Mouse (Mus musculus): ENCODE results near the gene Abca6. TPM values are rescaled to one million over a fixed set of nuclear protein-coding genes. Genes with fewer than 3 reads are reported as not detected.
A peak's percentile ranks its signal among the peaks of the same experiment; 100 is the strongest.

Gene Abca6
- 1.2 TPM in 2 replicates for polyA plus RNA-seq (2015; fragmentation: Nextera tagmentation; extraction: Ambion mirVana)

DNA sequence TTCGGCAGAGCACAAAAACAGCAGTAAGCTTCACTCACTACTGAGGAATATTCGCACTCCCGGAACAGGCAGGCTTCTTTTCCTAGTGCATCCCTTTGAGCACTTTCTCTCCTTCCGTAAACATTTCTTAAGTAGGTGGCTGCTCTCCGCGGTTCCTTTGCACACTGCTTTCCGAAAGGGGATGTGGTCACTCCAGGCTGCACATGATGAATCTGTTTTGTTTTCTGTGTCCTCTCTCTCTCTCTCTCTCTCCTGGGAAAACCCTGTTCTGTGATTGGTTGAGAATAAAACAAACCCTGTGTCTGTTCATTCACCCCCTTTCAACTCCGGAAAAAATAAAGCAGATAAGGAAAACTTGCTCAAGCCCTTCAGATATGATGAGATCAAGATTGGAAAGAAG, at the start of gene Abca6:
Gene Abca6 (minus strand): TSS at position 243 of the 400 bp plus-strand sequence.
- Histone ChIP-seq H3K36me3 (no peaks in the 10 kb centered on the region), H3K4me3 (replicated peaks) (peak within 1 kb of the TSS; percentile 36), H3K4me1 (no peaks in the 10 kb centered on the region), H3K9me3 (replicated peaks) (no peaks in the 10 kb centered on the region), H3K27ac (replicated peaks) (no peak within 1 kb of the TSS), H3K27me3 (no peaks in the 10 kb centered on the region), H3K9ac (no peak within 1 kb of the TSS; the same call in 1 of the 2 replicates), H3K4me2 (replicated peaks) (peak within 1 kb of the TSS; percentile 39)
- WGBS: 11% methylated on average over 8 of the region's 8 CpGs
- no peak for ATAC-seq (ENCODE audit: insufficient number of reproducible peaks, low FRiP score, low TSS enrichment, low read depth)

GRCm38 (mm10) chr11:110297917-110298533, 46.4 kb upstream of the Abca6 start:
- no peak overlapping the region for H3K9ac ChIP-seq
- no peak overlapping the region for H3K27ac ChIP-seq (replicated peaks)
- H3K27me3 ChIP-seq: no peaks in the 10 kb centered on the region
- H3K4me3 ChIP-seq (replicated peaks): no peak overlapping the region
- no peaks in the 10 kb centered on the region for H3K4me1 ChIP-seq
- H3K9me3 ChIP-seq (replicated peaks): no peaks in the 10 kb centered on the region
- WGBS: 79% methylated on average over 13 of the region's 13 CpGs
- no peaks in the 10 kb centered on the region for H3K36me3 ChIP-seq
- H3K4me2 ChIP-seq (replicated peaks): no peak overlapping the region
- no peak for ATAC-seq (ENCODE audit: insufficient number of reproducible peaks, low FRiP score, low TSS enrichment, low read depth)

DNA sequence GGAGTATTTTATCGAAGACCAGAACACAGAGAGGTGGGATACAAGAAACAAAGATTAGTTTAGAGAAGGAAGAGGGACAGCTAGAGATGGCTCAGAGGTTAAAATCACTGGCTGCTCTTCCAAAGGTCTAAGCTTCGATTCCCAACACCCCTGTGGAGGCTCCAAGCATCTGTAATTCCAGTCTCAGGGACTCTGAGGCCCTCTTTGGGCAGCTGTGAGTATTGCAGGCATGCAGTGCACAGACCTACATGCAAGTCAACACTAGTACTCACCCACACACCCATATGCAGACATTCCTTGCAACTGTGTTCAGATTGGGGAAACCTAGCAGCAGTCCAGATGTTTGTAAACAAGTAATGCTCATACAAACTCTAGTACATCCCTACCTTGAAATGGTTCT, 39.0 kb upstream of the Abca6 start:
- no peak for ATAC-seq (ENCODE audit: insufficient number of reproducible peaks, low FRiP score, low TSS enrichment, low read depth)
- H3K9ac ChIP-seq: no peak overlapping the region
- H3K27ac ChIP-seq (replicated peaks): no peak overlapping the region
- no peaks in the 10 kb centered on the region for H3K4me1 ChIP-seq
- no peak overlapping the region for H3K4me2 ChIP-seq (replicated peaks)
- 84% methylated on average over 2 of the region's 2 CpGs for WGBS
- H3K4me3 ChIP-seq (replicated peaks): no peak overlapping the region
- no peaks in the 10 kb centered on the region for H3K27me3 ChIP-seq
- no peaks in the 10 kb centered on the region for H3K9me3 ChIP-seq (replicated peaks)
- peaks cover 2% of the 10 kb centered on the region; the same call in 1 of the 2 replicates for H3K36me3 ChIP-seq

GRCm38 (mm10) chr11:110288423-110288822, 36.8 kb upstream of the Abca6 start:
- no peak for ATAC-seq (ENCODE audit: insufficient number of reproducible peaks, low FRiP score, low TSS enrichment, low read depth)
- no peak overlapping the region for H3K4me2 ChIP-seq (replicated peaks)
- H3K36me3 ChIP-seq: peaks cover 2% of the 10 kb centered on the region; the same call in 1 of the 2 replicates
- no peak overlapping the region for H3K27ac ChIP-seq (replicated peaks)
- no peak overlapping the region for H3K4me3 ChIP-seq (replicated peaks)
- H3K9ac ChIP-seq: no peak overlapping the region
- H3K27me3 ChIP-seq: no peaks in the 10 kb centered on the region
- no peaks in the 10 kb centered on the region for H3K4me1 ChIP-seq
- 79% methylated on average over 3 of the region's 3 CpGs for WGBS
- H3K9me3 ChIP-seq (replicated peaks): no peaks in the 10 kb centered on the region

DNA sequence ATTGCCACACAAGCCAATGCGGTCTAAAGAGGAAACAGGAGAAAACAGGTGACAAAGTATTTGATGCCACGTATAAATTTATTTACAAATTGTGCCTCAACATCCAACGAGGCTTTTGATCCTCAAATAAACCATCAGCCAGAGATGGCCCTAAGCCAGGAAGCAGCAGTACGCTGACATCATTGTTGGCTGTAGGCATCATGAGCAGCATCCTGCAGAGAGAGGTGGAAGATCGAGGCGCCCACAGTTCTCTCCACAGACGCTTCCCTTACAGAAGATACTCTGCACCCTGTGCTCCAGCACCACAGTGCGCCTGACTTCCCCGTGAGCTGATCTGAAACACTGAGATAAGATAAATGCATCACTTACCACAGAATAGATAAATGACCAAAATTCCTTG, 36.1 kb upstream of the Abca6 start:
- whole genome bisulfite sequencing: 57% methylated on average over 9 of the region's 9 CpGs
- Histone ChIP-seq H3K4me3 (replicated peaks) (no peak overlapping the region), H3K9me3 (replicated peaks) (no peaks in the 10 kb centered on the region), H3K4me2 (replicated peaks) (no peak overlapping the region), H3K27me3 (no peaks in the 10 kb centered on the region), H3K36me3 (peaks cover 2% of the 10 kb centered on the region; the same call in 1 of the 2 replicates), H3K27ac (replicated peaks) (no peak overlapping the region), H3K4me1 (no peaks in the 10 kb centered on the region), H3K9ac (no peak overlapping the region)
- ATAC-seq (ENCODE audit: insufficient number of reproducible peaks, low FRiP score, low TSS enrichment, low read depth): no peak

DNA sequence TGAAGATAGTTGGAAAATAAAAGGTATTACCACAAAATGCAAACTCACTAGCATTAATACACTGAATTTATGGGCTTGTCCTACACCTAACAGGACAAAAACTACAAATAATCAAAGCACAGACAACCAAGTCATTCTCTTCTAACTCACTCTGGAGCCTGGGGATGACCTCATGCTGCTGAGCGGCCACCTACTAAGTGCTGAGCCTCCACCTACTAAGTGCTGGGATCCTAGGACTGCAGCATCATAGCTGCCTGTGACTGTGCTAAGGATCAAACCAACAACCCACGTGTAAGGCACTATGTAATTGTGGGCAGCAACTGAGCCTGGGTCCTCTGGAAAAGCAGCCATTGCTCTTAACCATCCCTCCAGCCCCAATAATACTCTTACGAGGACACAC, 34.8 kb upstream of the Abca6 start:
- Histone ChIP-seq H3K36me3 (0 out of 2 replicates have a peak, but pooled peaks cover 2% of the 10 kb centered on the region), H3K27me3 (no peaks in the 10 kb centered on the region), H3K4me3 (replicated peaks) (no peak overlapping the region), H3K4me2 (replicated peaks) (no peak overlapping the region), H3K9ac (no peak overlapping the region), H3K9me3 (replicated peaks) (no peaks in the 10 kb centered on the region), H3K27ac (replicated peaks) (no peak overlapping the region), H3K4me1 (no peaks in the 10 kb centered on the region)
- 83% methylated on average over 3 of the region's 3 CpGs for whole genome bisulfite sequencing
- ATAC-seq (ENCODE audit: insufficient number of reproducible peaks, low FRiP score, low TSS enrichment, low read depth): no peak

- no peak overlapping the region for H3K4me2 ChIP-seq (replicated peaks)
- H3K9ac ChIP-seq: no peak overlapping the region
- H3K27me3 ChIP-seq: no peaks in the 10 kb centered on the region
- H3K4me1 ChIP-seq: no peaks in the 10 kb centered on the region
- 67% methylated on average over 10 of the region's 10 CpGs for WGBS
- no peak overlapping the region for H3K27ac ChIP-seq (replicated peaks)
- no peak overlapping the region for H3K4me3 ChIP-seq (replicated peaks)
- ATAC-seq (ENCODE audit: insufficient number of reproducible peaks, low FRiP score, low TSS enrichment, low read depth): no peak
- no peaks in the 10 kb centered on the region for H3K9me3 ChIP-seq (replicated peaks)
- no peaks in the 10 kb centered on the region for H3K36me3 ChIP-seq
Observed at GRCm38 (mm10) chr11:110284849-110285248, 33.3 kb upstream of the Abca6 start.

DNA sequence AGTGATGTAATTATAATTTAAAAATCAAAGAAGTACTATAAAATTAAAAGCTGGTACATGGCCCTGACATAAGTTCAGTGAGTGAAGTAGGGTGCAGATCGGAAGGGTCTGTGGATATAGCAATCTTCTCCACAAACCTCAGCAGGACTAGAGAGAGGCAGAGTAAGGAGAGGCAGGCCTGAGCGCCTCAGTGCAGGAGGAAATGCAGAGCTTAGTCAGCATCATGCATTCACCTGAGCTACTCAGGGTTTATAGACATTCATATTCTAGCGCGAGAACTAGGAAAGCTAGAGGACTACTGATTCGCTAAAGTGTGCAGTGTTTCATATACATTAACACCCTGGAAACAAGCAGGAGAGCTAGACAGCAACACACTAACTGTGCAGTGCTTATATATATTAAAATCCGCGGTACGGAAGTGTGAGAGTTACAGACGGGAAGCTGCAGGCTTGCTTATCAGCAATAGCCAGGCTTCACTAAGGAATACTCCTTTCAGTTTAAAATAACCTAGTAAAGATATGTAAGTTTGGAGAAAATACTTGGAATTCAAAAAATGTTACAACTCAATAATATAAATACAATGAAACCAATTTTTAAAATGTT, 32.7 kb upstream of the Abca6 start:
- Histone ChIP-seq H3K4me2 (replicated peaks) (no peak overlapping the region), H3K4me3 (replicated peaks) (no peak overlapping the region), H3K27me3 (no peaks in the 10 kb centered on the region), H3K9ac (no peak overlapping the region), H3K4me1 (no peaks in the 10 kb centered on the region), H3K9me3 (replicated peaks) (no peaks in the 10 kb centered on the region), H3K27ac (replicated peaks) (no peak overlapping the region), H3K36me3 (no peaks in the 10 kb centered on the region)
- WGBS: 91% methylated on average over 9 of the region's 9 CpGs
- no peak for ATAC-seq (ENCODE audit: insufficient number of reproducible peaks, low FRiP score, low TSS enrichment, low read depth)

DNA sequence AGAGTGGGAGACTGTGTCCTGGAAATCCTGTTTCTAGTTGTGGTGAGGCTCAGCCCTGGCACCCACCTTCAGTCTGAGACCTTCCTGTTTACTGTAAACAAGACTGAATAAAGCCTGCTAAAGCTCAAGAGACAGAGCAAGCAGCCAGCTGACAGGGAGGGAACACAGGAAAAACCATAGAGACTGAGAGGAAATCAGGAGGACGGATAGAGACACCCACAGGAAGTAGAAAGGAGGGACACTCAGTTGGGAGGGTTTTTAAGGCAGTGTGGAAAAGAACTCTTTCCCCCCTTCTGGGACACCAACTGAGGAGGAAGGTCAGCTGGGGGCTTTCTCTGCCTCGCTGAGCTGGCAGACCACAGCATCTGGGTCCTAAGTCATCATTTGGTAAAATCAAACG, 23.2 kb upstream of the Abca6 start:
- 57% methylated on average over 3 of the region's 3 CpGs for WGBS
- H3K9ac ChIP-seq: no peak overlapping the region
- no peaks in the 10 kb centered on the region for H3K4me1 ChIP-seq
- no peak overlapping the region for H3K4me2 ChIP-seq (replicated peaks)
- no peaks in the 10 kb centered on the region for H3K9me3 ChIP-seq (replicated peaks)
- H3K27me3 ChIP-seq: no peaks in the 10 kb centered on the region
- no peak for ATAC-seq (ENCODE audit: insufficient number of reproducible peaks, low FRiP score, low TSS enrichment, low read depth)
- no peak overlapping the region for H3K27ac ChIP-seq (replicated peaks)
- no peak overlapping the region for H3K4me3 ChIP-seq (replicated peaks)
- no peaks in the 10 kb centered on the region for H3K36me3 ChIP-seq

- peaks cover 3% of the 10 kb centered on the region; the same call in 1 of the 2 replicates for H3K4me1 ChIP-seq
- no peak overlapping the region for H3K4me2 ChIP-seq (replicated peaks)
- WGBS: 7% methylated on average over 5 of the region's 5 CpGs
- H3K27me3 ChIP-seq: no peaks in the 10 kb centered on the region
- H3K9me3 ChIP-seq (replicated peaks): no peaks in the 10 kb centered on the region
- H3K4me3 ChIP-seq (replicated peaks): no peak overlapping the region
- no peak overlapping the region for H3K27ac ChIP-seq (replicated peaks)
- no peak overlapping the region for H3K9ac ChIP-seq
- ATAC-seq (ENCODE audit: insufficient number of reproducible peaks, low FRiP score, low TSS enrichment, low read depth): no peak
- no peaks in the 10 kb centered on the region for H3K36me3 ChIP-seq
Observed at GRCm38 (mm10) chr11:110271745-110272144, 20.2 kb upstream of the Abca6 start.

DNA sequence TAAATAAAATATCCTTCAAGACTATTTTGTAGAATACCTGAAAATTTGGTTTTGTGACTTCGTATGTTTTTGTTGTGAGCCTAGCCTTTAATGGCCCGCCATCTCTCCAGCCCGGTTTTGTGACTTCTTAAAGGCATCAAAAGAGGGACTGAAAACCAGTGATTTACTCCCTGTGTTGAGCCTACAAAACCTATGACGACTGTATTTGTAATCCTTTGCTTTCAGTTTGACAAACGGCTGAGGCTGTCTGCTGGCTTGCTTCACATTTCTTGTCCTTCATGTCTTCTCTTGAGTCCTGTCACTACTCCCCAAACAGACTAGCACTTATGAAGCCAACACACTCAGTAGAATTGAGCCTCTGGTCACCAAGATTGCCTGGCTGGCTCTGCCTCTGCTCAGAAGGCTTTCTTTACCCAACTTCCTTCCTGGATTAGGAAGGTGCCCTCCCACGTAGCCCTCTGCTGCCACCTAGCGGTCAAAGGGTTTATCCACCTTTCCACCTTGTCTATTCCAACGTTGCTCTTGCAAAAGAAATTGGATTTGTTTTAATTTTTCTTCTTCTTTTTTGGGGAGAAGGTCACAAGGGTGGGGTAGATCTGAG, 16.8 kb upstream of the Abca6 start:
- Histone ChIP-seq H3K4me3 (replicated peaks) (no peak overlapping the region), H3K36me3 (no peaks in the 10 kb centered on the region), H3K4me1 (peaks cover 6% of the 10 kb centered on the region; the same call in 1 of the 2 replicates), H3K4me2 (replicated peaks) (no peak overlapping the region), H3K27me3 (no peaks in the 10 kb centered on the region), H3K9me3 (replicated peaks) (no peaks in the 10 kb centered on the region), H3K27ac (replicated peaks) (no peak overlapping the region), H3K9ac (no peak overlapping the region)
- 34% methylated on average over 8 of the region's 8 CpGs for WGBS
- no peak for ATAC-seq (ENCODE audit: insufficient number of reproducible peaks, low FRiP score, low TSS enrichment, low read depth)

Measured in embryonic facial prominence, embryonic 15.5 days (tissue).